Mouse (Mus musculus): ENCODE data around the gene Zfand2b. TPM values are rescaled to one million over a fixed set of nuclear protein-coding genes. Genes with fewer than 3 reads are reported as not detected.

Zfand2b gene
- polyA plus RNA-seq, 1 experiment from 2014 or later, result 46.3 TPM

- Histone ChIP-seq H3K4me2 (peak overlapping the region; percentile 95), H3K4me1 (peaks cover 69% of the 10 kb centered on the region), H3K9me3 (replicated peaks) (no peaks in the 10 kb centered on the region), H3K36me3 (peaks cover 56% of the 10 kb centered on the region), H3K9ac (peak overlapping the region; percentile 93), H3K27me3 (replicated peaks) (peaks cover 24% of the 10 kb centered on the region), H3K4me3 (peak overlapping the region; percentile 89), H3K27ac (peak overlapping the region; percentile 95)
- peak; percentile 65 for ATAC-seq
- 43% methylated on average over 13 of the region's 13 CpGs for WGBS (ENCODE audit: insufficient replicate concordance)
Measured at GRCm38 (mm10) chr1:75216797-75217585, 48.5 kb downstream of the Zfand2b start.

GRCm38 (mm10) chr1:75217893-75218226, 49.4 kb downstream of the Zfand2b start:
- H3K9me3 ChIP-seq (replicated peaks), result no peaks in the 10 kb centered on the region
- WGBS (ENCODE audit: insufficient replicate concordance), result 0% methylated on average over 6 of the region's 6 CpGs
- H3K4me2 ChIP-seq, result peak overlapping the region; percentile 95
- peak overlapping the region; percentile 93 for H3K9ac ChIP-seq
- H3K4me1 ChIP-seq, result peaks cover 65% of the 10 kb centered on the region
- peak overlapping the region; percentile 89 for H3K4me3 ChIP-seq
- peaks cover 24% of the 10 kb centered on the region for H3K27me3 ChIP-seq (replicated peaks)
- peak overlapping the region; percentile 95 for H3K27ac ChIP-seq
- ATAC-seq, result no peak
- peaks cover 47% of the 10 kb centered on the region for H3K36me3 ChIP-seq

GRCm38 (mm10) chr1:75218227-75219001, 50.0 kb downstream of the Zfand2b start:
- ATAC-seq, result peak; percentile 62
- Histone ChIP-seq H3K36me3 (peaks cover 41% of the 10 kb centered on the region), H3K4me3 (peak overlapping the region; percentile 89), H3K9me3 (replicated peaks) (no peaks in the 10 kb centered on the region), H3K27ac (peak overlapping the region; percentile 95), H3K27me3 (replicated peaks) (peaks cover 24% of the 10 kb centered on the region), H3K9ac (peak overlapping the region; percentile 93), H3K4me1 (peaks cover 62% of the 10 kb centered on the region), H3K4me2 (peak overlapping the region; percentile 95)
- WGBS (ENCODE audit: insufficient replicate concordance), result 4% methylated on average over 38 of the region's 38 CpGs

GRCm38 (mm10) chr1:75219078-75219477, 50.6 kb downstream of the Zfand2b start:
- Histone ChIP-seq H3K36me3 (peaks cover 35% of the 10 kb centered on the region), H3K27me3 (replicated peaks) (peaks cover 24% of the 10 kb centered on the region), H3K9ac (peak overlapping the region; percentile 93), H3K27ac (peak overlapping the region; percentile 95), H3K4me3 (peak overlapping the region; percentile 89), H3K4me1 (peaks cover 56% of the 10 kb centered on the region), H3K9me3 (replicated peaks) (no peaks in the 10 kb centered on the region), H3K4me2 (peak overlapping the region; percentile 95)
- peak; percentile 87 for ATAC-seq
- under 1% methylated on average over 24 of the region's 24 CpGs for WGBS (ENCODE audit: insufficient replicate concordance)

GRCm38 (mm10) chr1:75219531-75219930, 51.1 kb downstream of the Zfand2b start, which contains the start of gene Tuba4a:
Tuba4a (minus strand) TSS chr1:75219865.
- WGBS (ENCODE audit: insufficient replicate concordance), result 4% methylated on average over 34 of the region's 34 CpGs
- peak; percentile 11 for ATAC-seq
- peak within 1 kb of the TSS; percentile 93 for H3K9ac ChIP-seq
- peaks cover 30% of the 10 kb centered on the region for H3K36me3 ChIP-seq
- peaks cover 55% of the 10 kb centered on the region for H3K4me1 ChIP-seq
- H3K27ac ChIP-seq, result peak within 1 kb of the TSS; percentile 95
- peak within 1 kb of the TSS; percentile 95 for H3K4me2 ChIP-seq
- H3K9me3 ChIP-seq (replicated peaks), result no peaks in the 10 kb centered on the region
- peaks cover 24% of the 10 kb centered on the region for H3K27me3 ChIP-seq (replicated peaks)
- peak within 1 kb of the TSS; percentile 89 for H3K4me3 ChIP-seq

Small RNA genes lying within 50 kb of the gene (microRNA-seq; reads per million reads assigned to microRNA genes)
- gene Gm27943, result not detected

Other genes with a start within 250 kb of the Zfand2b start
- not detected in 2 replicates for gene Cfap65, start 233.0 kb upstream of the Zfand2b start, polyA plus RNA-seq (2016; fragmentation: Nextera tagmentation; extraction: Ambion mirVana)
- 2.9 and 3.0 TPM in 2 replicates for gene Ihh, start 217.0 kb upstream of the Zfand2b start, polyA plus RNA-seq (2016; fragmentation: Nextera tagmentation; extraction: Ambion mirVana)
- 6.7 and 6.8 TPM in 2 replicates for gene Nhej1, start 43.4 kb upstream of the Zfand2b start, polyA plus RNA-seq (2016; fragmentation: Nextera tagmentation; extraction: Ambion mirVana)
- gene Slc23a3, start 34.8 kb upstream of the Zfand2b start, polyA plus RNA-seq (2016; fragmentation: Nextera tagmentation; extraction: Ambion mirVana), result 0.36 and 1.1 TPM in 2 replicates
- gene Cnppd1, start 25.9 kb upstream of the Zfand2b start, polyA plus RNA-seq (2016; fragmentation: Nextera tagmentation; extraction: Ambion mirVana), result 53.2 and 54.0 TPM in 2 replicates
- gene Retreg2, start 25.9 kb upstream of the Zfand2b start, polyA plus RNA-seq (2016; fragmentation: Nextera tagmentation; extraction: Ambion mirVana), result 69.4 and 73.5 TPM in 2 replicates
- gene Abcb6, start 11.7 kb downstream of the Zfand2b start, polyA plus RNA-seq (2016; fragmentation: Nextera tagmentation; extraction: Ambion mirVana), result 82.0 and 86.2 TPM in 2 replicates
- 13.4 and 14.5 TPM in 2 replicates for gene Ankzf1, start 23.5 kb downstream of the Zfand2b start, polyA plus RNA-seq (2016; fragmentation: Nextera tagmentation; extraction: Ambion mirVana)
- 26.2 and 27.3 TPM in 2 replicates for gene Atg9a, start 23.6 kb downstream of the Zfand2b start, polyA plus RNA-seq (2016; fragmentation: Nextera tagmentation; extraction: Ambion mirVana)
- 5.2 and 6.1 TPM in 2 replicates for gene Glb1l, start 42.2 kb downstream of the Zfand2b start, polyA plus RNA-seq (2016; fragmentation: Nextera tagmentation; extraction: Ambion mirVana)
- gene Stk16, start 42.2 kb downstream of the Zfand2b start, polyA plus RNA-seq (2016; fragmentation: Nextera tagmentation; extraction: Ambion mirVana), result 107 and 110 TPM in 2 replicates
- gene Tuba4a, start 51.2 kb downstream of the Zfand2b start, polyA plus RNA-seq (2016; fragmentation: Nextera tagmentation; extraction: Ambion mirVana), result 465 and 490 TPM in 2 replicates
- gene A630095N17Rik, start 63.5 kb downstream of the Zfand2b start, polyA plus RNA-seq (2016; fragmentation: Nextera tagmentation; extraction: Ambion mirVana), result not detected in 2 replicates
- gene Dnajb2, start 67.8 kb downstream of the Zfand2b start, polyA plus RNA-seq (2016; fragmentation: Nextera tagmentation; extraction: Ambion mirVana), result 27.2 and 27.8 TPM in 2 replicates
- gene Ptprn, start 95.9 kb downstream of the Zfand2b start, polyA plus RNA-seq (2016; fragmentation: Nextera tagmentation; extraction: Ambion mirVana), result 0.79 and 0.82 TPM in 2 replicates
- gene Resp18, start 109.8 kb downstream of the Zfand2b start, polyA plus RNA-seq (2016; fragmentation: Nextera tagmentation; extraction: Ambion mirVana), result 0.32 TPM in 1 of 2 replicates, not detected in the other
- 66.3 and 67.4 TPM in 2 replicates for gene Dnpep, start 149.3 kb downstream of the Zfand2b start, polyA plus RNA-seq (2016; fragmentation: Nextera tagmentation; extraction: Ambion mirVana)
- gene Des, start 191.7 kb downstream of the Zfand2b start, polyA plus RNA-seq (2016; fragmentation: Nextera tagmentation; extraction: Ambion mirVana), result 6.9 and 7.4 TPM in 2 replicates
- gene Speg, start 206.7 kb downstream of the Zfand2b start, polyA plus RNA-seq (2016; fragmentation: Nextera tagmentation; extraction: Ambion mirVana), result 11.4 and 14.3 TPM in 2 replicates

All from liver, embryonic 12.5 days (tissue).